Mouse (Mus musculus) left cerebral cortex, adult 18-20 months (tissue): ENCODE results near the gene Rapgef3. TPM values are rescaled to one million over a fixed set of nuclear protein-coding genes. Genes with fewer than 3 reads are reported as not detected.

ENCODE experiments used
- DNase-seq, 2 experiments: peaks; one replicate each; pipeline ENCODE4 v3.0.0; 2021 to 2022; ENCODE audit warnings: low spot score in 2 of 2, mixed read lengths in 1 of 2
- total RNA-seq, 2 experiments: library from RNA; stranded (reverse); gene quantifications; 2 replicates each; pipeline ENCODE4 v1.2.3; 2021

Rapgef3 gene
- total RNA-seq, 2 experiments from 2014 or later: 42.6 to 44.7 TPM

GRCm38 (mm10) chr15:97748309-97748708, 19.5 kb downstream of the Rapgef3 start:
- DNase-seq: no peak

DNA sequence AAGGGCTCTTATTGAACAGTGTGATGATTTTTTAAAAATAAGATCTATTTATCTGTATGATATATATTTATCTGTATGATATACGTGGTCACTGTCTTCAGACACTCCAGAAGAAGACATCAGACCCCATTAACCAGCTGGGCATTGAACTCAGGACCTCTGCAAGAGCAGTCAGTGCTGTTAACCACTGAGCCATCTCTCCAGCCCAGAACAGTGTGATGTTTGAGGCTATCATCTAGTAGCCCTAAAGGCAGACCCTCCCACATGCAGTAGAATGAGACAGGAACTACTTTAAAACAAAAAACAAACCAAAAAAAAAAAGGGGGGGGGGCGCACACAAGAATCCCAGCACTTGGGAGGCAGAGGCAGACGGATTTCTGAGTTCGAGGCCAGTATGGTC, 20.3 kb downstream of the Rapgef3 start:
- DNase-seq: no peak

DNA sequence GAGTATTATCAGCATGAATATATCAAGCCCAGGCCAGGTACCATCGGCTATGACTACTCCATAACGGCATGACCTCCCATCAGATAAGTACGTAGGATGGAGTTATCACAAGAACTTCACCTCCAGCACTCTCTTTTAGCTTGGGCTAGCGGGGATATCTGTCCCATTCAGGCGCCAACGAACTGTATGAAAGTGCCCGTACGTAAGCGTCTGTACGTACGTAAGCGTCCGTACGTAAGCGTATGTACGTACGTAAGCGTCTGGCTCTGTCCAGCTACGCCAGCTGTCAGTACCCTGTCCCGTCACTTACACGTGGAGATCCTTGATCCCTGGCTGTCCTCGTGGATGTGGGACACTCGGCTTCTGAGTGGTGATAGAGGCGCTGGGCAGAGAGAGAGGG, 21.0 kb downstream of the Rapgef3 start:
- no peak for DNase-seq

- DNase-seq: no peak
Observed at GRCm38 (mm10) chr15:97746278-97746677, 21.5 kb downstream of the Rapgef3 start.

GRCm38 (mm10) chr15:97745331-97745730, 22.4 kb downstream of the Rapgef3 start:
- DNase-seq: no peak

- DNase-seq: no peak
Observed at GRCm38 (mm10) chr15:97744930-97745329, 22.8 kb downstream of the Rapgef3 start.

DNA sequence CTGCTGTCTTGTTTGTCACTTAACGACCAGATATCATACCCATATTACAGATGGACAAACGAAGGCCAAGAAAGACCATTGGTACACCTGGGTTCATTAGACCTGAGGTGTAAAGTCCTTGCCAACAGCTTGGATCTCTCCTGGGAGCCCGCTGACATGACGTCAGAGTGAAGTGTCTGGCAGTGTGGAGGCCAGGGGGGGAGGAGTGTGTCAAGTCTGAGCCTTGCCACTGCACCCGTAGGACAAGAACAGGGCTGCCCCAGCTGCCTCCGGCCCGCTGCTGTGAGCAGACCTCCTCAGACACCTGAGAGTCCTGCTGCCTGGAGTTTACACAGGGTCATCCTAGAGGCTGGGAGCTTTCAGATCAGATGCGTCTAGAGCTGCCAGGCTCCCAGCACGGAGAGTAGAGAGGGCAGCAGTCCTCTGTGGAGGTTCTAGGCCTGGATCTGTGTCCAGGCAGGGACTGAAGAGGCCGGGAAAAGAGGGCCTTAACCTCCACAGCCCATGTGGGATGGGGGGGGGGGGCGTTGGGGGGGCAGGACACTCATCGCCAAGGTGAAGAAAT, 23.7 kb downstream of the Rapgef3 start:
- no peak for DNase-seq

DNA sequence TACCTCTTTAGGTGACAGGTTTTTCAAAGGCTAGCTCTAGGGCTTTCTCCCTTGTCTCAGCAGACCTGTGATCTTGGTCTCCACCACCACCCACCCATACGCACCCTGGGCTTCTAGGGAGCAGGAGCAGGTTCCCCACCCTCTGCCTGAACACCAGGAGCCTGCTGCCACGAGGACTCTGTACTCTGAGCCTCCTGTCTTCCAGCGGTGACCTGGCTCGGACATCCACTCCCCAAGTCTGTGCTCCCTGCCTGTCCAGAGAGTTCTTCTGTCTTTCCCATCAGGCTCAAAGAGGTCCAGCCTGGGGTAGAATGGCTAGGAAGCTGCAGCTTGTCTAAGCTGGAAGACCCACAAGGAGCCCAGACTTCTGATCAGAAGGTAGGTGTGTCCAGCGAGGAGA, 24.6 kb downstream of the Rapgef3 start:
- no peak for DNase-seq

DNA sequence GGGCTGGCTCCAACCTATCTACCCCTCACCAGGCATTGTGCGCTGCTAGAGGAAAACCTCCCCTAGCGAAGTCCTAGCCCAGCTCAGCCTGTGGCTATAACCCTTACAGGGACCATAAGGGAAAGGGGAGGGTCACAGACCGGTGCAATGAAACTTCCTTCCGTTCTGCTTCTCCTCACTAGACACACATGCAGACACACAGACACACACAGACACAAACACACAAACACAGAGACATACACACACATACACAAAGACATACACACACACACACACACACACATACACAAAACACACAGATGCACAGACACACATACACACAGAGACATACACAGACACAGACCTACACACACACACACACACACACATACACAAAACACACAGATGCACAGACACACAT, 25.2 kb downstream of the Rapgef3 start:
- no peak for DNase-seq

DNA sequence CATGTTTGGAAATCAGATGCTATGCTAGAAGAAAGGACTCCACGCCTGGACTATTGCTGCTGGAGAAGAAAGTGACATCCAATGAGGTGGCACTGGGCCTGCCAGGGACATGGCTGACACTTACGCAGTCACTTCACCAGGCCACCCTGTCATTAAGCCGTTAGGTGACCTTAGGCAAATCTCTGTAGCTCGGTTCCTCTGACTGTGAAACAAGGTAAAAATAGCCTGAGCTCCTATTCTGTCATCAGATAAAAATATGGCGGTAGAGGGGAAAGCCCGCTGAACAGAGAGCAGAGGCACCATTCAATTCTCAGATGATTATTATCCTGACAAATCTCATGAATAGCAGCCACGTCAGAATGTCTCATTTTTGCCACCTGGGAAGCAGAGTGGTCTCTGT, 25.7 kb downstream of the Rapgef3 start:
- no peak for DNase-seq

DNA sequence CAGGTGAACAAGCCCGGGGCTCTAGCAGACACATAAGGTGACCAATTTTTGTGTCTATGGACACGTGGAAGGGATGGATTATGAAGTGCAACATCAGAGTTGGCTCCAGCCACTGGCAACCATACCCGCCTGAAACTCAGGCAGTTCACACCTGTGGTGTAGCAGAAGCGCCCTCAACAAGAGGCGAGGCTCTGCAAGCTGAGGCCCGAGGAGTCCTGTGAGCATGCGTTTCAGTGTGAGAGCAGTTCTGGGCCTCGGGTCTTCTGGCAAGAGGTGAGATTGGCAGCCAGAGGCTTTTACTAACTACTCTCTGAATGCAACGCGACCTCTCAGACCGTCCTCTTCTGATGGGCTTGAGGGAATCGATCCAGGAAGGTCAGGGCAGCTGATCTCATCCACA, 26.1 kb downstream of the Rapgef3 start:
- no peak for DNase-seq

GRCm38 (mm10) chr15:97740283-97740732, 27.5 kb downstream of the Rapgef3 start:
- no peak for DNase-seq

DNA sequence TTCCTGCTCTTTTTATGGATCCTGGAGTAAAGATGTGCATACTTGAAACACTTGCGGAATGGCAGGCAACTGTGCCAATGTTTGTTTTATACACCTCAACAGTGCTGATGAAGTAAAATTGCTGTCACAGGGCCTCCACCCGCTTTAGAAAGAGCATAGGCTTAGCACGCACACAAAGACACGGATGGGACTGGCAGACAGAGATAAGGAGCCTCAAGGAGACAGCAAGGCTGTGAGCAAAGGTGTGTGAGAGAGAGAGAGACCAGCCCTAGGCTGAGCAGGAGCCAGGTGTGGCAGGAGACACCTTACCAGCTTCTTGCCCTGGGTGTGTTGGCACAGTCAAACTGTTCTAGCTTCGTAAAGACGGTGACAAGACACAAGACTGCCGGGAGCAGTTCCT, 28.8 kb downstream of the Rapgef3 start:
- DNase-seq: no peak

GRCm38 (mm10) chr15:97731988-97732387, 35.8 kb downstream of the Rapgef3 start:
- DNase-seq: no peak

DNA sequence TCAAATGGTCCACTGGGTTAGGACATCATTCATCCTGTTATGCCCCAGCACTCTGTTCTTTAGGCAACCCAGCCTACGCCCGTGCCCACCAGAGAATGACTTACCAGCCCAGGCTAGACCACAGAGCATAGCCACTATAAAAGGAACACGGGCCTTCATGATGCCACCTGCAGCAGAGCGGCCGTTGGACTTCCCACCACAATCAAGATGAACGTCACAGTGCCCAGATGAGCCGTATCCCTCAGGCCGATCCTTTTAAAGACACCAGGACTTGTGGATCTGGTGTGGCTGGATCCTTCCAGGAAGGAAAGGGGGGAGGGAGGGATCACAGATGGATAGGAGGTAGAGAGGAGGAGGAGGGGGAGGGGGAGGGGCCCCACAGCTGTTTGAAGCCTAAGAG, 36.7 kb downstream of the Rapgef3 start, which contains the start of gene Endou:
Gene Endou (minus strand): TSS at position 229 of the 400 bp plus-strand sequence.
- DNase-seq: no peak

DNA sequence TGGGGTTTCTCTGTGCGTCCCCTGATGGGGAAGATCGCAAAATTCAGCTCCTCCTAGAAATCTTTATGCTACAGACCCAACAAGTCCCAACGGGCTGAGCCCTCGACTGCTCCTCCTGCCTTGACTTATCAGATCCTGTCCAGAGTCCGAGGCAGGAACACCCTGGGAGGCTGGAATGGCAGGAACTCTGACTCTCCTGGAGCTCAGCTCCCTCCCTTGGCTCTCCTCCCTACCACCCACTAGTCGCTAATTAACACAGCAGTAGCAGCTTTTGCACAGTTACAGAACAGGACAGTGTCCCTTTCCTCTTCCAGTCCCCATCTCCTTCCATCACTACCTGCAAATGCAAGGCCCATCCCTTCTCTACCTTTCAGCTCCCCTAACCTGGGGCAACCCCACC, 37.4 kb downstream of the Rapgef3 start:
- no peak for DNase-seq

DNA sequence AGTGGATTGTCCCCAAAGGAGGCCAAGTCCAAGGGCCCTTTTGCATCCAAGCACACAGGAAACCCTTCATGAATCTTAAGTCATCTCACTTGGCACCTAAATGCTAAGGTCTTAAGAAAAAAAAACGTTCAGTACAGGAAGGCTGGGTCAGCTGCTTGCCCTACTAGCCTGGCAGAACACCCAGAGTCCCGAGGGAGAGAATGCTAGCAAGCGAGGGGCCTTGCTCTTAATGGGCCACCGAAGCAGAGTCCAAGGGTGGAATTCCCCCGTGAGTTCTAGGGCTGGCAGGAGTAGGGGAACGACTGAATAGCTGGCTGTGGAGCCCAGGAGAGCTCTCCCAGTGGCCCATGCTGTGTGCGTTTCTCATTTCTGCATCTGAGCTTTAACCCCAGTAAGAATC, 39.0 kb downstream of the Rapgef3 start:
- no peak for DNase-seq

DNA sequence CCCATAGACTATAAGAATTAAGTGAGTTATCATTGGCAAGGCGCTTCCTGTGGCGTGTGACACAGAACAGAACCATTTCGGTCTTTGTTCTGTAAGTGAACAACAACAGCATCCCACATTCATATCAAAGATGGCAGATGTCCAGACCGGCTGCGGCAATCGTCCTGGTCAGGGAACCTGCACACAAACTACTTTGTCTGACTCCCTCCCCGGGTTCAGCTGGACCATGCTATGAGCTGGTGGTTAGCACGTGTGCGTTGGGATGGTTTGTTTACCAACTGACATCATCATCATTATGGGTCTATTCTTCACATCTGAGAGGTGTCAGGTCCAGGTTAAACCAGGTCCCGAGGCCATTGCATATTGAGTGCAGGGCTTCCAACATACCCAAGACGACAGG, 39.4 kb downstream of the Rapgef3 start:
- DNase-seq: no peak

- no peak for DNase-seq
Observed at GRCm38 (mm10) chr15:97727520-97727919, 40.3 kb downstream of the Rapgef3 start.

- DNase-seq: no peak
Observed at GRCm38 (mm10) chr15:97727048-97727447, 40.7 kb downstream of the Rapgef3 start.

- no peak for DNase-seq
Observed at GRCm38 (mm10) chr15:97726310-97726709, 41.5 kb downstream of the Rapgef3 start.

DNA sequence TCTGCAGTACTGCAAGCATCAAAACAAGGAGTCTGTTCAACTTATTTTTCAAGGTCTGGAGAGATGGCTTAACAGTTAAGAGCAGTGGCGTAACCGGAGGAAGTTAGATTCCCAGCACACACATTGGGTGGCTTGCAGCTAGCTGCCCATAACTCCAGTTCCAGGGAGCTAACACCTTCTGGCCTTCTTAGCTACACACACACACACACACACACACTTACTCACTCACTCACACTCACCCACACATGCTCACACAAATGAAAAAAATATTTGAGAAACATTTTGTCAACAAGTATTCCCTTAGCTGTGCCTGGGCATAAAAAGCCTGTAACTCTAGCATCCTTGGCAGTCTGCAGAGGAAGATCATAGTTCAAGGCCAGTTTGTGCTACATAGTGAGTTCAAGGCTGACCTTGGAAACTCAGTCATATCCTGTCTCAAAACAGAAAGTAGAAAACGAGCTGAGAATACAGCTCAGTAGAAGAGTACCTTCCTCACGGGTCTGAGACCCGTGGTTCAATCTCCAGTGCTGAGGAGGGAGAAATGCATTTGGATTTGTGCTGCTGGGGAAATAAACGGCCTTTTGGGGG, 42.5 kb downstream of the Rapgef3 start:
- DNase-seq: no peak
